Mouse (Mus musculus): ENCODE data around the gene Srpr. TPM values are rescaled to one million over a fixed set of nuclear protein-coding genes. Genes with fewer than 3 reads are reported as not detected.

The Srpr gene
- polyA plus RNA-seq, 1 experiment from 2014 or later = 97.4 TPM

- no peak for ATAC-seq (ENCODE audit: insufficient number of reproducible peaks, low FRiP score)
- WGBS = 66% methylated on average over 9 of the region's 9 CpGs
- H3K27ac ChIP-seq (ENCODE audit: poor library complexity, severe bottlenecking) = no peak overlapping the region
Observed at GRCm38 (mm10) chr9:35166798-35167635, 33.0 kb upstream of the Srpr start.

GRCm38 (mm10) chr9:35170071-35170470, 29.9 kb upstream of the Srpr start:
- Histone ChIP-seq H3K36me3 (peaks cover 22% of the 10 kb centered on the region), H3K27ac (ENCODE audit: poor library complexity, severe bottlenecking) (no peak overlapping the region), H3K9me3 (replicated peaks) (no peaks in the 10 kb centered on the region), H3K4me2 (no peak overlapping the region), H3K4me3 (no peak overlapping the region), H3K9ac (no peak overlapping the region), H3K27me3 (replicated peaks) (no peaks in the 10 kb centered on the region), H3K4me1 (replicated peaks) (0 out of 2 replicates have a peak, but pooled peaks cover 6% of the 10 kb centered on the region)
- ATAC-seq (ENCODE audit: insufficient number of reproducible peaks, low FRiP score) = no peak
- 89% methylated on average over 7 of the region's 7 CpGs for WGBS

More at GRCm38 (mm10) chr9:35166798-35167635, 33.0 kb upstream of the Srpr start:
- no peak overlapping the region for H3K4me3 ChIP-seq
- H3K9me3 ChIP-seq (replicated peaks) = no peaks in the 10 kb centered on the region
- no peaks in the 10 kb centered on the region for H3K4me1 ChIP-seq (replicated peaks)
- no peak overlapping the region for H3K9ac ChIP-seq
- H3K27me3 ChIP-seq (replicated peaks) = no peaks in the 10 kb centered on the region
- H3K36me3 ChIP-seq = peaks cover 22% of the 10 kb centered on the region
- no peak overlapping the region for H3K4me2 ChIP-seq

GRCm38 (mm10) chr9:35173331-35173730, 26.6 kb upstream of the Srpr start:
- no peak for ATAC-seq (ENCODE audit: insufficient number of reproducible peaks, low FRiP score)
- no peak overlapping the region for H3K4me2 ChIP-seq
- H3K9me3 ChIP-seq (replicated peaks) = no peaks in the 10 kb centered on the region
- no peak overlapping the region for H3K27ac ChIP-seq (ENCODE audit: poor library complexity, severe bottlenecking)
- 70% methylated on average over 1 of the region's 1 CpGs for WGBS
- no peak overlapping the region for H3K9ac ChIP-seq
- H3K4me3 ChIP-seq = no peak overlapping the region
- H3K4me1 ChIP-seq (replicated peaks) = 0 out of 2 replicates have a peak, but pooled peaks cover 8% of the 10 kb centered on the region
- peaks cover 14% of the 10 kb centered on the region for H3K36me3 ChIP-seq
- no peaks in the 10 kb centered on the region for H3K27me3 ChIP-seq (replicated peaks)

- H3K4me2 ChIP-seq = peak within 1 kb of the TSS; percentile 85
- H3K27me3 ChIP-seq (replicated peaks) = no peaks in the 10 kb centered on the region
- H3K9me3 ChIP-seq (replicated peaks) = no peaks in the 10 kb centered on the region
- H3K4me1 ChIP-seq (replicated peaks) = 0 out of 2 replicates have a peak, but pooled peaks cover 8% of the 10 kb centered on the region
- ATAC-seq (ENCODE audit: insufficient number of reproducible peaks, low FRiP score) = peak; percentile 96
- peak within 1 kb of the TSS; percentile 73 for H3K9ac ChIP-seq
- peak within 1 kb of the TSS; percentile 74 for H3K4me3 ChIP-seq
- under 1% methylated on average over 38 of the region's 38 CpGs for WGBS
- peak within 1 kb of the TSS; percentile 85 for H3K27ac ChIP-seq (ENCODE audit: poor library complexity, severe bottlenecking)
- H3K36me3 ChIP-seq = peaks cover 6% of the 10 kb centered on the region
Observed at GRCm38 (mm10) chr9:35175251-35176123, 24.5 kb upstream of the Srpr start, which contains the start of gene Dcps. Gene Dcps, minus strand, starts transcription at chr9:35176061.

- WGBS = 48% methylated on average over 14 of the region's 14 CpGs
- Histone ChIP-seq H3K4me3 (peak overlapping the region; percentile 74), H3K9me3 (replicated peaks) (no peaks in the 10 kb centered on the region), H3K27me3 (replicated peaks) (no peaks in the 10 kb centered on the region), H3K27ac (ENCODE audit: poor library complexity, severe bottlenecking) (no peak overlapping the region), H3K36me3 (no peaks in the 10 kb centered on the region), H3K9ac (no peak overlapping the region; the same call in 1 of the 2 replicates), H3K4me2 (peak overlapping the region; percentile 85), H3K4me1 (replicated peaks) (0 out of 2 replicates have a peak, but pooled peaks cover 8% of the 10 kb centered on the region)
- no peak; the same call in 1 of the 2 replicates for ATAC-seq (ENCODE audit: insufficient number of reproducible peaks, low FRiP score)
Observed at GRCm38 (mm10) chr9:35176124-35176659, 23.8 kb upstream of the Srpr start.

GRCm38 (mm10) chr9:35182832-35183231, 17.1 kb upstream of the Srpr start:
- Histone ChIP-seq H3K4me3 (no peak overlapping the region), H3K9ac (no peak overlapping the region), H3K4me1 (replicated peaks) (no peaks in the 10 kb centered on the region), H3K27me3 (replicated peaks) (no peaks in the 10 kb centered on the region), H3K27ac (ENCODE audit: poor library complexity, severe bottlenecking) (no peak overlapping the region), H3K9me3 (replicated peaks) (no peaks in the 10 kb centered on the region), H3K36me3 (peaks cover 14% of the 10 kb centered on the region), H3K4me2 (no peak overlapping the region)
- WGBS = 66% methylated on average over 2 of the region's 2 CpGs
- ATAC-seq (ENCODE audit: insufficient number of reproducible peaks, low FRiP score) = no peak

- no peak for ATAC-seq (ENCODE audit: insufficient number of reproducible peaks, low FRiP score)
- Histone ChIP-seq H3K4me1 (replicated peaks) (no peaks in the 10 kb centered on the region), H3K9ac (no peak overlapping the region), H3K27ac (ENCODE audit: poor library complexity, severe bottlenecking) (no peak overlapping the region), H3K4me3 (no peak overlapping the region), H3K36me3 (peaks cover 19% of the 10 kb centered on the region), H3K9me3 (replicated peaks) (no peaks in the 10 kb centered on the region), H3K4me2 (no peak overlapping the region), H3K27me3 (replicated peaks) (no peaks in the 10 kb centered on the region)
- 64% methylated on average over 5 of the region's 5 CpGs for WGBS
Observed at GRCm38 (mm10) chr9:35183359-35183758, 16.6 kb upstream of the Srpr start.

GRCm38 (mm10) chr9:35186430-35186829, 13.5 kb upstream of the Srpr start:
- ATAC-seq (ENCODE audit: insufficient number of reproducible peaks, low FRiP score) = no peak
- H3K4me2 ChIP-seq = no peak overlapping the region
- 84% methylated on average over 3 of the region's 4 CpGs for WGBS
- H3K27me3 ChIP-seq (replicated peaks) = no peaks in the 10 kb centered on the region
- H3K36me3 ChIP-seq = peaks cover 42% of the 10 kb centered on the region
- no peaks in the 10 kb centered on the region; the same call in 1 of the 2 replicates for H3K4me1 ChIP-seq (replicated peaks)
- no peak overlapping the region for H3K9ac ChIP-seq
- no peak overlapping the region for H3K27ac ChIP-seq (ENCODE audit: poor library complexity, severe bottlenecking)
- no peak overlapping the region for H3K4me3 ChIP-seq
- no peaks in the 10 kb centered on the region for H3K9me3 ChIP-seq (replicated peaks)

- Histone ChIP-seq H3K4me2 (no peak overlapping the region), H3K4me3 (no peak overlapping the region), H3K27ac (ENCODE audit: poor library complexity, severe bottlenecking) (no peak overlapping the region), H3K9me3 (replicated peaks) (no peaks in the 10 kb centered on the region), H3K4me1 (replicated peaks) (no peaks in the 10 kb centered on the region; the same call in 1 of the 2 replicates), H3K27me3 (replicated peaks) (no peaks in the 10 kb centered on the region), H3K9ac (no peak overlapping the region), H3K36me3 (peaks cover 45% of the 10 kb centered on the region)
- WGBS = 85% methylated on average over 10 of the region's 10 CpGs
- no peak for ATAC-seq (ENCODE audit: insufficient number of reproducible peaks, low FRiP score)
Observed at GRCm38 (mm10) chr9:35187351-35187903, 12.5 kb upstream of the Srpr start.

- Histone ChIP-seq H3K4me2 (no peak overlapping the region), H3K9me3 (replicated peaks) (no peaks in the 10 kb centered on the region), H3K4me3 (no peak overlapping the region), H3K36me3 (peaks cover 45% of the 10 kb centered on the region), H3K27me3 (replicated peaks) (no peaks in the 10 kb centered on the region), H3K4me1 (replicated peaks) (no peaks in the 10 kb centered on the region; the same call in 1 of the 2 replicates), H3K9ac (no peak overlapping the region), H3K27ac (ENCODE audit: poor library complexity, severe bottlenecking) (no peak overlapping the region)
- ATAC-seq (ENCODE audit: insufficient number of reproducible peaks, low FRiP score) = peak; percentile 51; the same call in 1 of the 2 replicates
- 77% methylated on average over 22 of the region's 22 CpGs for WGBS
Observed at GRCm38 (mm10) chr9:35188700-35189099, 11.3 kb upstream of the Srpr start.
